Mouse (Mus musculus) left cerebral cortex, postnatal 25 days (tissue): Measurements from ENCODE around the gene Rnaseh2b. TPM values are rescaled to one million over a fixed set of nuclear protein-coding genes. Genes with fewer than 3 reads are reported as not detected.

Experiments
- DNase-seq, 2 experiments: peaks; one replicate each; pipeline ENCODE4 v3.0.0; 2022; ENCODE audit warnings: low spot score in 2 of 2, mixed read lengths in 1 of 2
- intact Hi-C: fragments of 180-260 bp; cut with DNase I; formaldehyde crosslinking; loops from one replicate; pipeline ENCODE4 v1.15.1; 2025
- total RNA-seq, 2 experiments: library from RNA; stranded (reverse); gene quantifications; 2 replicates each; pipeline ENCODE4 v1.2.3; 2021

Rnaseh2b gene
- total RNA-seq, result 10 to 100 TPM; 10.1 to 11.6 TPM

DNA sequence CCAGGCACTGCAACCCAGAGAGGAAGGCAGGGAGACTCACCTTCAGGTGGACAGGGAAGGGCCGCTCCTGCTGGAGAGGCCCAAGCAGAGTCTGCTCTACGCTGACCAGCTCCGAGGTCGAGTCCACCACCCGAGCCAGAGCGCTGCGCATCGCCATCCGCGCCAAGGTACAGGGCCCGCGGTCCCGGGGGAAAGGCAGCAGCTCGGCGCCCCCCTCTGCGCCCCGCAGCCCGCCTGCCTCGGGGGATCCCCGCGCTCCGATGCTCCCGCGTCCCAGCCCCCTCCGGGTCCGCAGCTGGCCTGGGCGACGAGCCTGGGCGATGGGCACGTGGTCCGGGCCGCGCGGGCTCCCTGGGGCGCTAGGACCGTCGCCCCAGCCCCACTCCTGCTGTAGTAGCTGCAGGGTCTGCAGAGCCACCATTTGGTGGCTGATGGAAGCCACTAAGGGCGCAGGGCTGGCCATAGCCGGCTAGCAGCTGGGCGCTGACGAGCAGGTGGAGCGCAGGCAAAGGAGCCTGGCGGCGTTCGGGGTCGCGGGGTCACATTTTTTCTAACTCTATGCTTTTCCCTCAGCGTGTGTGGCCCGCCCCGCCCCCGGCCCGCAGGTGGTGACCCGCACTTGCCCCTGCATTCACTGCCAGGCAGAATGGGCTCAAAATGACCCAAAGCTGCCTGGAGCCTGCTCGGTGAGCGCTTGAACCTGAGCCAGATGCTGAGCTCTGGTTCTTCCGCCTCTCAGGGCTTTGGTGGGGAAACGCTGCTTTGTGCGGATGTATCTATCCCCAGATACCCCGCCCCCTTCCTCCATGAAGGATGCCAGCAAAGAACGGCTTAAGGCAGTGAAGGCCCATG, at the start of gene Rnaseh2b, which contains the start of gene Dleu7:
Rnaseh2b (plus strand) TSS at position 102 of the 852 bp plus-strand sequence.
Dleu7 (minus strand) TSS at position 560 of the 852 bp plus-strand sequence.
- peak; percentile 9 to 25 for DNase-seq
- intact Hi-C loops, result no loop called here

DNA sequence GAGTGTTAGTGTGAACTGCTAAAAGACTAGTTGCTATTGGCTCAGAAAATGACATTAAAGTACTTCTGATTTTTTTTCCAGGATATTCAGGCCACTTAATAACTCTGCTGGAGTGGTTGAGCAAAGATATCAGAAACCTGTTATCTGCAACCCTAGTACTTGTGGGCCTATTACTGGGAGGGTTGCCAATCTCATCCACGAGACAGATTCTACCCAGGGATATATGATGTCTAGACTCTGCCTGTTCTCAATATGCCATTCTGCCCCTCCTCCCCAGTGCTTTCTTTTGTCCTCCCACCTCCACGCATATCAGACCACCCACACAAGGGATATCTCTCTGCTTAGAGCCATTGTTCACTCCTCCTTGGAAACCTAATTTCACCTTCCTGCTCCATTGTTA, 48.9 kb upstream of the Rnaseh2b start:
- intact Hi-C loops, result loop anchor here (5.0 kb wide), 1 partner anchor 186 kb away; no protein-coding TSS in a partner anchor
- no peak for DNase-seq

DNA sequence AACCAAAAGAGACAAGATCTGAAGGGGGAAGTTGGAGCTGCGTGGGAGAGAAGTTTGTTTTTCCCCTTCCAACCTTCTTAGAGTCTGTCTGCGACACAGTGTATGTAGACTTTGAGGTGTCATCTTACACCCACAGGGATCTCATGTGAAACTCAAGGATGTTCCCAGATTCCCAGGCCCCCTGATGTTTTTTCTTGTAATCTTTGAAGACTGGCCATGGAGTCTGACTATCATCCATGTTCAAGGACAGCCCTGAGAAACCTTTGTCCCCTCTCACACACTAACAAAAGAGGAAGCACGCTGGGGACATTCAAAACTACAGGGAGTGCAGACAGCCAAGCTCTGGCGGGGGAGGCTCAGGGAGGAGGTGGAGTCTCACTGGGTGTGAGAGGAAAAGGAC, 46.8 kb upstream of the Rnaseh2b start:
- intact Hi-C loops, result no loop called here
- DNase-seq, result no peak

DNA sequence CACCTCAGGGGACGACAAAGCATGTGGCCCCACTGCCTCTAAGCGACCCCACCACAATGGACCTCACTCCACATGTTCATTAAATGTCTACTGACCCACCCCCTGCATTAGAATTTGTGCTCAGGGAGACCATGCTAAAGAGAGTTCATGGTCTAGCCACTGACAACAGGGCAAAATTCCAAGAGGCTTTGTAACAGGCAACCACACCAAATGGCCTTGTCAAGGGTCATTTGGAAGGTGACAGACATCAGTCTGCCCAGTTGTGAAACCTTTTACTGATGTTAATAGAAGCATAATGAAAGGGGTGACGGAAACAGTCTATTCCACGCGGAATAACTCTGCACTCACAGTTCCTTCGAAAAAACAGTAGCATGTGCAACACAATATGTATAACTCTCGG, 44.0 kb upstream of the Rnaseh2b start:
- intact Hi-C loops, result no loop called here
- DNase-seq, result no peak

DNA sequence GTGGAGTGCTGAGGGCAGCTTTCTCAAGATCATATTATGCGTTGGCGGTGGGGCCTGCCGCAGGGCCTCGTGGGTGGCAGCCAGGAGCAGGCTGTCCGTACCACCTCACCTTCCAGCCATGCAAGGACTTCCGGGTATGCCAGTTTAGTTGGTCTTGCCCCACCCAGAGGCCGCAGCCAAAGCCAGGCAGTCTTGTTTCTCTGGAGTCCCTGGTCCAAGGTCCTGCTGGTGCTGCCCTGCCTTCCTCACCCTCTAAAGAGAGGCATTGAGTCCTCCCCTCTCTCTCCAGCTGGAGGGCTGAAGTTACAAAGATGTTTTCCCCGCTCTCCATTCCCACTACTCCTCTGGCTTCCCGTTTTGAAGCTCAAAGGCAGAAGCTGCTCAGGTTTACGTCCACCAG, 43.6 kb upstream of the Rnaseh2b start:
- DNase-seq, result no peak
- intact Hi-C loops, result no loop called here

DNA sequence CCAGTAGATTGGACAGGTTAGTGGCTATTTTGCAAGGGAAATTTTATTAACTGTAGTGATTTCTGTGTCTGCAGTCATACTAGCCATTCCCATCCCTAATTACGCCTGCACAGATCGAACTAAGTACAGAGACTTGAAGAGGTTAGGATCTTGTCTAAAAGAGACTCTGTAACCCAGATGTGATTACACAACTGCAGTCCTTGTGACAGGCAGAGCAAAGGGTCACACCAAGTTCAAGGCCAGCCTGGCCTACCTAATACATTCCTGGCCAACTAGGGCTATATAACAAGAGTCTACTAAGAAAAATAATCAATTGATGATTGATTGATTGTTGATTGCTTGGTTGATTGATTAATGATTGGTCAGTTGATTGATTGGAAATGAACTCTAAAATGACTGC, 43.1 kb upstream of the Rnaseh2b start:
- intact Hi-C loops, result no loop called here
- no peak for DNase-seq

DNA sequence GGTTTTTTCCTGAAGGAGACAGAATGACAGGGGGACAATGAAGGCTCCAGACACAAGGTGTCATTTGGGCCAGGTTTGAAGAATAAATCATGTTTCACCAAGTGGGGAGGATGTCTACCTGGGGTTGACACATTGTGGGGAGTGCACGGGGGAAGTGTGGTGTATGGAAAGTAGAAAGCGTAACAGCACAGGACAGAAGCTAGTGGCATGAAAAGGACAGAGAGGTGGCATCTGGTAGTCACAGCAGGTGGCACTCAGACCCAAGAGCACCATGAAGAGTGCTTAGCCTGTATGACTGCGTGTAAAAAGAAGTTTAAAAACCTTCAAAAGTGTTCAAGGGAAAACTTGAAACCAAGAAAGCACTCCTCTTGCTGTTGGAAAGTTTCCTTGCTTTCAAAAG, 42.3 kb upstream of the Rnaseh2b start:
- DNase-seq, result no peak
- intact Hi-C loops, result loop anchor here (5.0 kb wide), 4 partner anchors 207 to 678 kb away; partner anchors contain the start of gene Gucy1b2

DNA sequence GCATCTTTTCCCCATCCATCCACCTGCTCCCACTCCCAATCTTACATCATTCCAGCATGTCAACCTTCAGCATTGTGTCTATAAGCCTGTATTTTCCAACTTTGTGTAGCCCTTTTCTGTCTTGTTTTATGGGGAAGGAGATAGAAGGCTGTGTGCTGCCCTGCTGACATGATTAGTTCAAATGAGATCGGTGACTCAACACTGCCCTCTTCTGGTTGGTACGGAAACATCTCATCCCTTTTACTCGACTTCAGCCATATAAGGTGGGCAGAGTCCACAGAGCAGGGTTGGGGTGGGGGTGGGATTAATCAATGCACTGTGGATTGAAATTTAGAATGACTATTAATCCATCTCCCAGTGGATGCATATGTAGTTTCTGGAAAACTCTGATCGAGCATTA, 40.4 kb upstream of the Rnaseh2b start:
- peak; percentile 67 to 82 for DNase-seq
- intact Hi-C loops, result loop anchor here (5.0 kb wide), 4 partner anchors 205 to 680 kb away; partner anchors contain the start of gene Gucy1b2

DNA sequence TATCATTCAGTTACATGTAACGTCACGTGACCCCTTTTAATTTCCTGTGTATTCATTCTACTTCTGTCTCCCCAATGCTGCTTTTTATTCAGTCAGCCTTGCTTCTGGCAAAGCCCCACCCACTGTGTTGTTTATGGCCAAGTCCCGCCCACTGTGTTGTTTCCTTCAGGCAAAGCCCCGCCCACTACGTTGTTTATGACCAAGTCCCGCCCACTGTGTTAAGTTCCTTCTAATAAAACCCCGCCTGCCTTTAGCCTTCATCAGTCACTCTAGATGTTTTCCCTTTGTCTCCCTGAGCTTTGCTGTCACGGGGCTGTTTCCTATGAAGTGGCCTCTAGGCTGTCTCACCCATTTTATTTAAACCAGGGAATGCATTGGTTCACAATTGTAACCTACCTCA, 38.0 kb upstream of the Rnaseh2b start:
- DNase-seq, result no peak
- intact Hi-C loops, result loop anchor here (5.0 kb wide), 4 partner anchors 203 to 682 kb away; partner anchors contain the start of gene Gucy1b2

DNA sequence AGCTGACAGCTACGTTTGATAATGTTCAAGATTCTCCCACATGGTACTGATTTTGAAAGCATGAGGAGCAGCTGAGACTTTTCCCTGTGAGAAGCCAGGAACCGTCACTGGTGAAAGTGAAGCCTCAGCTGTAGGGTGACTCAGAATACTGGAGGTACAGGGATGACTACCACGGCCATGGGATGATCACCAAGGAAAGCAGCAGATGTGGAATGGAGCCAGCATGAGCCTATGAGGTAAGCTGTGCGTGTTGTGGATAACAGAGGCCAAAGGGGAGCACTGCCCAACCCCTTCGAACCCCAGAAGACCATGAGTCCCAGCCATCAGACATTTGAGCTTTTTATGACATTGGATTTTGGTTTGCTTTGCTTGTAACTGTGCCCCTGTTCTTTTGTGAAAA, 36.3 kb upstream of the Rnaseh2b start:
- intact Hi-C loops, result no loop called here

DNA sequence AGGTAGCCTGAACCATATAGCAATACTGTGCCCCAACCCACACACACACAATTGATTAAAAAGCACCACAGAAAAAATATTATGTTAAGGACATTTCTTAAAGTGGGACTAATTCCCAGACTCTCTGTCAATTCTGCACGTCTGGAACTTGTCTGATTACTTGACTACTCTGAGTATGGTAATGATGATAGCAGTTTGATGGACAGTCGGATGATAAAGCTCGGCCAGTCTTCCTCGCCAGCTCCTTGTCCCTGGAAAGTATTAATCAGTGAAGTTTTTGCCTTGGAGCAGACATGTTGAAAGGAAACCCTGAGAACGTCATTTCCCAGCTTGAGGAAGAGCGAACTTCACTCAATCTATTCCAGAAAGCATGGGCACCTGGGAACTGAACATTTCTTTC, 34.3 kb upstream of the Rnaseh2b start:
- DNase-seq, result no peak
- intact Hi-C loops, result no loop called here

More for the DNA sequence above, 36.3 kb upstream of the Rnaseh2b start:
- no peak for DNase-seq

DNA sequence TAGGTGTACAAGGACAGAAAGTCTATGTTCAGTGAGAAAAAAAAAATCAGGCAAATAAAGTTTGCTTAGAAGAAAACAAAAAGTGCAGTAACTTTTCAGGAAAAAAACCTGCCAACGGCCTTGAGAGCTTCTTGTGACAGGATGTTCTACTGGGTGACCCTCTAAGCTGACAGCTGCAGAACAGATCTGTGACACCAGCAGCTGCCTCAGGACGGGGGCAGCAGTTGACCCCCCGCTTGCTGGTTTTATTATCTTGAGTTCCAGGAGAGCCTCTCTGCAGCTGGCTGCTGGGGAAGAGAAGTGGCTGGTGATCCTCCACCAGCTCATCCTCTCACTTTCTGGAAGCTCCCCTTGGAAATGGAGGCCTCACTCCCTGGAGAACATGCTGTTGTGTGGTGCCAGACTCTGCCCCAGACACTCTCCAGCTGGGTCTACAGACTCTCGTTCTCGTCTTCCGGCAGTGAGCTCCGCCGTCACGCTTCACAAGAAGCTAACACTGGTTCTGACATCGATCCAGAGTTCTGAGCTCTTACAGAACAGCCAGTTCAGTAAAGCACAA, 33.3 kb upstream of the Rnaseh2b start:
- intact Hi-C loops, result no loop called here
- DNase-seq, result no peak

DNA sequence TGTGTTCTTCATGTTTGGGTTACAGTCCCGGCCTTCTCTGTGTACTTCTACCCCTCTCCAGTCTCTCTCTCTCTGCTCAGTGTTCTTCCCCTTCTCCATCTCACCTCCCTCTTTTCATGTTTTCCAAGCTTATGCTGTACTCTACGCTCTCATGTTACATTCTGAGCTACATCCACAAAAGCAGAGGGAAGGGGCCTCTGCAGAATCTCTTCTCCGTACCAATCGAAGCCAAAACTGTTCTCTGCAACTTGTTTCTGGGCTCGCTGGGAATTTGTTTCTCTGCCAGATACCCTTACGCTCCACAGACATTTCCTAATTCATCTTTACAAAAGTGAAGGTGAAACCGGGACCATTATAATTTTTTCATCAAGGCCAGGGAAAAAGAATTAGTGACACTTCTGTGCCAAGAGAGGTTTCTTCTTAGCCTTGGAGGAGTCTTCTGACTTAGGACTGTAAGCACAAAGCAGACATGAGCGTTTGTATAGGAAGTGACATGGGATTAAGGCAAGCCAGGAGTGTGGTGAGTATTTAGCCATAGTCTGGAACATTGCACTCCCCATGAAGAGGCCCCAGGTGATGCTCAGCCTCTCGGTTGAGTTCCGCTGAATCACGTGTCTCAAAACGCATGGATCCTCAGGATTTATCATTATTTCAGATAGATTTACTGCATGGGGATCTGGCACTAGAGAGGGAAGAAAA, 21.5 kb upstream of the Rnaseh2b start:
- DNase-seq, result no peak
- intact Hi-C loops, result no loop called here

DNA sequence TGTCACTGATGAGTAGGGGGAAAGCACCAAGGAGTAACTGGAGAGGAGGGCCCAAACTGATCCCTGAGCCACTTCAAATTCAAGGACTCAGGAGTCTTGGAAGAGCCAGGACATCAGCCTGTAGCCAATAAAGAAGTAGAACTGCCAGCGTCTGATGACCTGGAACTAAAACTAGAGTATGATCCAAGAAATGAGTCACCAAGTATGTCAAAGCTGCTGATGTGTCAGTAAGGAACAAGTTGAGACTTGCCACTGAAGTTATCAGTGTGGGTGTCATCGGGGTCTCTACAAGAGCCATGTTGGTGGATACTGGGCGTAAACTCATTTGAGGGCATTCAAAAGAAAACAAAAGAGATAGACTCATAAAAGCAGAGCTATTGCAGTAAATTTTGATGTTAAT, 18.8 kb upstream of the Rnaseh2b start:
- DNase-seq, result no peak
- intact Hi-C loops, result no loop called here

DNA sequence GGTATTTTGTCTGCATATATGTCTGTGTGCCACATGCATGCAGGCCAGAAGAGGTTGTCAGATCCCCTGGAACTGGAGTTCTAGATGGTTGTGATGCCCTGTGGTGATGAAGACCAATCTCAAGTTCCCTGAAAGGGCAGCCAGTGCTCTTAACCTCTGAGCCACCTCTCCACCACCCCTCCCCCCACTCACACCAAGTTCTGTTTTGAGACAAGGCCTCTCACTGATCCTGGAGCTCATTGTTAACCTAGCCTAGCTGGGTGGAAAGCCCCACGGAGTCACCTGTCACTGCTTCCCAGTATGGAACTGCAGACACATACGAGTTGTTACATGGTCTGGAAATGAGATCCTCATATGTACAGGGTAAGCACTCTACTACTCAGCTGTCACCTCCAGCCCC, 9.4 kb upstream of the Rnaseh2b start:
- intact Hi-C loops, result no loop called here

DNA sequence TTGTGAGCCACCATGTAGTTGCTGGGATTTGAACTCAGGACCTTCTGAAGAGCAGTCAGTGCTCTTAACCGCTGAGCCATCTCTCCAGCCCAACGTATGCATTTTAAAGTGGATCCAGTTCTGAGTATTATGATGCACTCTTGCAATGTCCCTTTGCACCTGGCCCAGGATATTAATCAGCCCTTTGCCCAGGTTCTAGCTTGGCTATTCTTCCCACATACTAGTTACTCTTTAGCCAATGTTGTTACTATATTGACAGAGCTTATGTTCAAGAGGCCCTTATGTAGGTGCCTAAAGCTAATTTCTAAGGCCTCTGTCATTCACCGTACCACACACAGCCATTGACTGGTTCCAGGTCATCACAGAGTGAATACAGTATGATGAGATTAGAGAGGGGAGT, 3.7 kb upstream of the Rnaseh2b start:
- intact Hi-C loops, result no loop called here
- DNase-seq, result no peak

More for the DNA sequence above, 9.4 kb upstream of the Rnaseh2b start:
- no peak for DNase-seq

DNA sequence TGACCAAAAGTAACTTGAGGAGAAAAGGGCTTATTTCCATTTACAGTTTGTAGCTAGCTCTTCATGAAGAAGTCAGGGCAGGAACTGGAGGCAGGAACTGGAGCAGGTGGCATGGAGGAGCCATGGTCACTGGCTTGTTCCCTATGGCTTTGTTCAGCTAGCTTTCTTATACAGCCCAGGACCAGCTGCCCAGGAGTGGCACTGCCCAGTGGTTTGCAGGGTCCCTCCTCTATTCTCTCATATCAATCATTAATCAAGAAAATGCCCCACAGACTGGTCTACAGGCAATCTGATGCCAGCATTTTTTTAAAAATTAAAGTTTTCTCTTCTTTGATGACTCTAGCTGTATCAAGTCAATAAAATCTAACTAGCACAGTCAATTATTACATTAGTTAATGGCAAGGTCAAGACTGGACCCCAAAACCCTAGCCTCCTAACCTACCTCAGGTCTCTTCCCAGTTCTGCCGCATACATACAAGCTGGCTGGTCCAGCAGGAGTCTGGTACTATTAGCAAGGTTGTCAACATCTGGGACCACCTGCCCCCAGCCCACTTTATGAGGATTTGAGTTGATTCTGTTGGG, 892 bp upstream of the Rnaseh2b start:
- intact Hi-C loops, result no loop called here
- no peak for DNase-seq

DNA sequence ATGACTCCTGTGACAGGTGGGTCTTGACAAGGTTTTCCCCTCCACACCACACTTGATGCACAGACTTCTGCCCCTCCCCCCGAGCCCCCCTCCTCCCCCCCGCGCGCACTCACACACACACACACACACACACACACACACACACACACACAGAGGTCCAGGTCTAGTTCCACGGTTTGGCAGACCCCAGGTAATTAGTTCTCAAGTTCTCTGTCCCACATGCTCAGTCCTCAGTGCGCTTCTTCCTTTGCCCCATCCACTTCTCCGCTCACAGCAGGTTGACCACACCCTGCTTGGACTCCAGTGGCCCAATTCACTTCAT, 262 bp upstream of the Rnaseh2b start:
- DNase-seq, result no peak
- intact Hi-C loops, result no loop called here

DNA sequence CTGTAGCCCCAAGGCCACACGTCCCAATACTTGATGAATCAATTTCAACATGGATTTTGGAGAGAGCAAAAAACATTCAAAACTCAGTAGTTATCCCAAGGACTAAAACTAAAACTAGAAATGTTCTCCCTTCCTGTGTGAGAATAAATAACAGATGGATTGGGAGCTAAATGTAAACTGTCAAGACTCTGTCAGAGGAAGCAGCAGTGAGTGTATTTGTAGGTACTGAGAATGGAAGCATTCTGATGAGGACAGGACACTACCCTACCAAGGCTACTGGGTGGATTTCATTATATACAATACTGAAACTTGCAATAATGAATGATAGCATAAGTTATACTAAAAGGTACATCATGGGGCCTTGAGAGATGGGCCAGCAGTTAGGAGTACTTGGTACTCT, 6.4 kb downstream of the Rnaseh2b start:
- intact Hi-C loops, result no loop called here
- DNase-seq, result peak in 1 of 2 experiments; percentile 14

DNA sequence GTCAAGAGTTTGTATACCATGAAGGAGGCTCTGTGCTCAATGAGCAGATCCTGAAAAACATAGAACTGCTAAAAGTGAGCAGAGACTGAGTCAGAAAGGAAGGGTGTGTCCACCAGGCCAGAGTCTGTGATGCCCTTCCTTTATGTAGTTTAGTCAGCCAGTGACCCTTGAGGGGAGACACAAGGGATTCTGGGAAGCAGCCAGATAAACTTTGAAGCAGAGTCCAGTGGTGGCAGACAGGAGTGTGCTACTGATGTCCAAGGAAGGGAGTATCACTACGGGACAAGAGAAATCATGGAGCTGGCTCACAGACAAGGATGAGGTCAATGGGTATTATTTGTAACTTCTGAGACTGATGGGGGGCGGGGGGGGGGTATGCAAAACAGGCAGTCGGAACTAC, 7.6 kb downstream of the Rnaseh2b start:
- intact Hi-C loops, result no loop called here

More for the DNA sequence above, 7.6 kb downstream of the Rnaseh2b start:
- DNase-seq, result no peak
